Mouse (Mus musculus) erythroblast, embryonic 14.5 days (primary cell): ENCODE measurements around the gene Zfp335.

ENCODE experiments used
- GATA1 ChIP-seq: IDR thresholded peaks from 2 replicates; pipeline ENCODE4 v1.6.1; 2012; ENCODE audit warnings: low read length, inconsistent platforms, mixed read lengths
- TAL1 ChIP-seq: IDR thresholded peaks from 3 replicates; pipeline ENCODE4 v1.6.1; 2012; ENCODE audit warnings: low read length, inconsistent platforms, mixed read lengths

DNA sequence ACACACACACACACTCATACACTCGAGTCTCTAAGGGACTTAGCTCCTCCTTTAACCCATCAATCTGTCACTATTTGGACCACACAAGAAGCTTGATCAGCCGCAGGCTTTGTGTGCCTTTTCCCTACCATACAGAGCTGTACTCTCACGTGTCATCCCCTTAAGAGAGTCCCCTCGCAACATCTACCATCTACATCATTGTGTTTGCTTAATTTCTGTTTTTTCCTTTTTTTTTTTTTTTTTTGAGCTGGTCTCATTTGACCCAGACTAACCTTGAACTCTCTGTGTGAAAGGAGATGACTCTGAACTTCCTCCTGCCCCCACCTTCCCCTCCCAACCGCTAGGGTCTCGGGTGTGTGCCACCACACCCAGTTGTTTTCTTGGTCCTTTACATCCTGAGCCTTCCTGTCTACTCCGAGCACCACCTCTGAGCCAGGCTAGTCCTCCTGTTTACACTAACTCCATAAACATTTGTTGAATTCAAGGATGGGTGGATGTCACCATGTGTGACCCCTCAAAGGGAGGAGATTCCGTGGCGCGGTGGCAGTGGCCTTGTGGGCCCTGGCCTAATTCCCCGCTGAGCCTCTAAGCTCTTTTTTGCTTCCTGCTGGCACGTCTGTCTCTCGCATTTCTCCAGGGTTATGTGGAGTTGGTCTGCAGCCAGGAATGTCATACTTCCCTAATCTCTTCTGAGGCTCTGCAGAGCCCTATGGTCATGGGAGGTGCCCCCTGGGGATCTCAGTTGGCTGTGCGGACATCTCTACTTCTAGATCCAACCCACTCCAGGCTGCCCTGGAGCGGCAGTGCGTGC lies 44.6 kb downstream of the Zfp335 start:
- TF ChIP-seq GATA1 (no peak), TAL1 (no peak)
